Mouse (Mus musculus) MEL (cell line): ENCODE results near the gene Traf5. TPM values are rescaled to one million over a fixed set of nuclear protein-coding genes. Genes with fewer than 3 reads are reported as not detected.

Experiments
- DNase-seq: peaks from one replicate; pipeline ENCODE4 v3.0.0; 2011; ENCODE audit warnings: low read depth, low spot score
- H3K27ac ChIP-seq: 2 replicates; pipeline ENCODE4 v1.5.1; 2012; ENCODE audit warnings: low read depth, mild to moderate bottlenecking, control low read depth, low read length, moderate library complexity; ENCODE audit not compliant: control insufficient read depth
- H3K27me3 ChIP-seq, 2 experiments: fragments of 150-350 bp in 1 of 2; sonication (generic) in 1 of 2; 2 replicates each; pipeline ENCODE4 v1.6.1; 2012; ENCODE audit warnings: low read length in 2 of 2, mild to moderate bottlenecking in 2 of 2, improper control_type of control experiment in 1 of 2, moderate library complexity in 1 of 2; ENCODE audit not compliant: insufficient read depth in 2 of 2, control insufficient read depth in 1 of 2
- H3K36me3 ChIP-seq, 2 experiments: 2 replicates each; pipeline ENCODE4 v1.6.1; 2012 to 2014; ENCODE audit warnings: low read length in 2 of 2, improper control_type of control experiment in 1 of 2, inconsistent platforms in 1 of 2, mild to moderate bottlenecking in 1 of 2; ENCODE audit not compliant: insufficient read depth in 2 of 2, control insufficient read depth in 1 of 2
- H3K4me1 ChIP-seq, 2 experiments: fragments of 150-350 bp in 1 of 2; sonication (generic) in 1 of 2; 2 replicates each; pipeline ENCODE4 v1.6.1; 2012; ENCODE audit warnings: low read length in 2 of 2, improper control_type of control experiment in 1 of 2, mild to moderate bottlenecking in 1 of 2; ENCODE audit not compliant: insufficient read depth in 2 of 2, control insufficient read depth in 1 of 2
- H3K4me3 ChIP-seq, 2 experiments: fragments of 150-350 bp in 1 of 2; sonication (generic) in 1 of 2; 2 replicates each; pipeline ENCODE4 v1.5.1; 2012; ENCODE audit warnings: low read depth in 2 of 2, low read length in 2 of 2, mild to moderate bottlenecking in 2 of 2, moderate library complexity in 2 of 2, control low read depth in 1 of 2, improper control_type of control experiment in 1 of 2; ENCODE audit not compliant: control insufficient read depth in 1 of 2, insufficient read depth in 1 of 2
- H3K79me2 ChIP-seq: 2 replicates; pipeline ENCODE4 v1.6.1; 2012; ENCODE audit warnings: mild to moderate bottlenecking, low read length, moderate library complexity; ENCODE audit not compliant: control insufficient read depth, poor library complexity, insufficient read depth
- H3K9ac ChIP-seq: 2 replicates; pipeline ENCODE4 v1.6.1; 2012; ENCODE audit warnings: low read depth, mild to moderate bottlenecking, control low read depth, low read length, moderate library complexity; ENCODE audit not compliant: control insufficient read depth, poor library complexity, severe bottlenecking
- H3K9me3 ChIP-seq: fragments of 150-350 bp; sonication (generic); replicated peaks from 2 replicates; pipeline ENCODE4 v1.6.1; 2012; ENCODE audit warnings: mild to moderate bottlenecking, low read length, improper control_type of control experiment, moderate library complexity; ENCODE audit not compliant: insufficient read depth
- CHD1 ChIP-seq: IDR thresholded peaks from 2 replicates; pipeline ENCODE4 v1.6.1; 2012; ENCODE audit warnings: low read depth, mild to moderate bottlenecking, inconsistent platforms, low read length, improper control_type of control experiment
- CHD2 ChIP-seq: IDR thresholded peaks from 2 replicates; pipeline ENCODE4 v1.6.1; 2011; ENCODE audit warnings: low read length, improper control_type of control experiment
- CTCF ChIP-seq, 3 experiments: IDR thresholded peaks in 2 of 3; conservative IDR thresholded peaks in 1 of 3; 2 replicates each; pipeline ENCODE4 v1.5.1; 2011 to 2012; ENCODE audit warnings: low read length in 3 of 3, low read depth in 2 of 3, mild to moderate bottlenecking in 2 of 3, improper control_type of control experiment in 1 of 3, inconsistent platforms in 1 of 3, mixed read lengths in 1 of 3, moderate library complexity in 1 of 3; ENCODE audit not compliant: control insufficient read depth in 1 of 3, insufficient read depth in 1 of 3, poor library complexity in 1 of 3, severe bottlenecking in 1 of 3
- E2F4 ChIP-seq: IDR thresholded peaks from 2 replicates; pipeline ENCODE4 v1.6.1; 2011; ENCODE audit warnings: low read depth, low read length, improper control_type of control experiment, borderline replicate concordance
- EP300 ChIP-seq, 2 experiments: IDR thresholded peaks; 2 replicates each; pipeline ENCODE4 v1.6.1; 2011; ENCODE audit warnings: improper control_type of control experiment in 2 of 2, low read length in 2 of 2, low read depth in 1 of 2, mild to moderate bottlenecking in 1 of 2
- GABPA ChIP-seq: IDR thresholded peaks from 2 replicates; pipeline ENCODE4 v1.6.1; 2012; ENCODE audit warnings: low read depth, mild to moderate bottlenecking, inconsistent platforms, low read length, improper control_type of control experiment, moderate library complexity
- HCFC1 ChIP-seq: IDR thresholded peaks from 2 replicates; pipeline ENCODE4 v1.6.1; 2012; ENCODE audit warnings: low read depth, mild to moderate bottlenecking, inconsistent platforms, low read length, improper control_type of control experiment, moderate library complexity
- MAZ ChIP-seq: IDR thresholded peaks from 2 replicates; pipeline ENCODE4 v1.6.1; 2012; ENCODE audit warnings: low read depth, mild to moderate bottlenecking, inconsistent platforms, low read length, improper control_type of control experiment
- MEF2A ChIP-seq: IDR thresholded peaks from 2 replicates; pipeline ENCODE4 v1.6.1; 2014; ENCODE audit warnings: low read depth, mild to moderate bottlenecking, inconsistent platforms, low read length, improper control_type of control experiment; ENCODE audit not compliant: poor library complexity, insufficient replicate concordance, severe bottlenecking; ENCODE audit errors: extremely low read depth
- MXI1 ChIP-seq: IDR thresholded peaks from 2 replicates; pipeline ENCODE4 v1.6.1; 2011; ENCODE audit warnings: mild to moderate bottlenecking, low read depth, low read length, improper control_type of control experiment
- MYC ChIP-seq: IDR thresholded peaks from 2 replicates; pipeline ENCODE4 v1.6.1; 2011; ENCODE audit warnings: low read depth, mild to moderate bottlenecking, low read length, improper control_type of control experiment, moderate library complexity
- NELFE ChIP-seq: IDR thresholded peaks from 2 replicates; pipeline ENCODE4 v1.6.1; 2011; ENCODE audit warnings: low read depth, low read length, improper control_type of control experiment
- NRF1 ChIP-seq: IDR thresholded peaks from 2 replicates; pipeline ENCODE4 v1.6.1; 2014; ENCODE audit warnings: low read depth, mild to moderate bottlenecking, inconsistent platforms, low read length, improper control_type of control experiment, moderate library complexity; ENCODE audit not compliant: poor library complexity, insufficient read depth, severe bottlenecking
- RAD21 ChIP-seq: IDR thresholded peaks from 2 replicates; pipeline ENCODE4 v1.6.1; 2011; ENCODE audit warnings: mild to moderate bottlenecking, low read depth, low read length, improper control_type of control experiment
- RCOR1 ChIP-seq: IDR thresholded peaks from 2 replicates; pipeline ENCODE4 v1.6.1; 2012; ENCODE audit warnings: low read depth, mild to moderate bottlenecking, inconsistent platforms, low read length, improper control_type of control experiment
- SMC3 ChIP-seq: IDR thresholded peaks from 2 replicates; pipeline ENCODE4 v1.6.1; 2011; ENCODE audit warnings: low read depth, low read length, improper control_type of control experiment
- UBTF ChIP-seq: IDR thresholded peaks from 2 replicates; pipeline ENCODE4 v1.6.1; 2012; ENCODE audit warnings: low read depth, mild to moderate bottlenecking, inconsistent platforms, low read length, improper control_type of control experiment, moderate library complexity, borderline replicate concordance; ENCODE audit not compliant: insufficient read depth
- USF2 ChIP-seq, 2 experiments: IDR thresholded peaks; 2 replicates each; pipeline ENCODE4 v1.6.1; 2011 to 2012; ENCODE audit warnings: improper control_type of control experiment in 2 of 2, low read length in 2 of 2, borderline replicate concordance in 1 of 2, inconsistent platforms in 1 of 2, low read depth in 1 of 2, mild to moderate bottlenecking in 1 of 2; ENCODE audit not compliant: insufficient read depth in 1 of 2
- ZC3H11A ChIP-seq: IDR thresholded peaks from 2 replicates; pipeline ENCODE4 v1.6.1; 2012; ENCODE audit warnings: low read depth, mild to moderate bottlenecking, inconsistent platforms, low read length, improper control_type of control experiment
- ZNF384 ChIP-seq: IDR thresholded peaks from 2 replicates; pipeline ENCODE4 v1.6.1; 2012; ENCODE audit warnings: low read depth, mild to moderate bottlenecking, inconsistent platforms, low read length, improper control_type of control experiment
- polyA plus RNA-seq, 2 experiments: library from polyadenylated mRNA; stranded (reverse) in 1 of 2; unstranded in 1 of 2; fragments of >175 nt in 1 of 2; fragments of >200 nt in 1 of 2; gene quantifications; 2 replicates each; pipeline versions ENCODE4 v1.2.1 to v1.2.4; 2012; ENCODE audit warnings: low replicate concordance in 2 of 2, low read depth in 1 of 2; ENCODE audit not compliant: insufficient read length in 2 of 2, insufficient read depth in 1 of 2, missing spikeins in 1 of 2
- total RNA-seq: library from RNA; depleted of rRNA; stranded (reverse); fragments of 300-350 nt; gene quantifications from 2 replicates; pipeline ENCODE4 v1.2.3, GENCODE M21; 2012

The Traf5 gene
- total and polyA plus RNA-seq, 3 experiments: 4.0 to 7.3 TPM; not detected in 1

- no peaks in the 10 kb centered on the region for H3K9me3 ChIP-seq
- no peak for TF ChIP-seq CHD2
- peaks cover 6 to 15% of the 10 kb centered on the region in 2 experiments; a peak in 3 of 4 replicates for H3K36me3 ChIP-seq
- peaks cover 3 to 8% of the 10 kb centered on the region in 2 experiments for H3K4me1 ChIP-seq
- DNase-seq: no peak
- no peaks in the 10 kb centered on the region; the same call in 1 of the 2 replicates for H3K79me2 ChIP-seq
- H3K9ac ChIP-seq: no peak overlapping the region
- no peak overlapping the region for H3K27ac ChIP-seq
- no peak overlapping the region for H3K4me3 ChIP-seq
- no peaks in the 10 kb centered on the region for H3K27me3 ChIP-seq
Measured at GRCm38 (mm10) chr1:192095626-192096025, 3.3 kb upstream of the Traf5 start.

- Histone ChIP-seq H3K27ac (no peak overlapping the region), H3K4me3 (no peak overlapping the region), H3K9me3 (no peaks in the 10 kb centered on the region), H3K36me3 (peaks cover 6% of the 10 kb centered on the region in 2 experiments; a peak in 3 of 4 replicates), H3K9ac (no peak overlapping the region), H3K27me3 (no peaks in the 10 kb centered on the region), H3K4me1 (peaks cover 3 to 14% of the 10 kb centered on the region in 2 experiments), H3K79me2 (no peaks in the 10 kb centered on the region; the same call in 1 of the 2 replicates)
- DNase-seq: peak; percentile 80
- TF ChIP-seq MXI1 (no peak), RAD21 (peak; percentile 70), UBTF (no peak), MAZ (no peak), CTCF (IDR thresholded peaks at IDR 0.05 in 2 of 3, conservative IDR thresholded peaks at IDR 0.05 in 1 of 3; ENCODE audit: control insufficient read depth in 1 of 3, insufficient read depth in 1 of 3, low read depth in 2 of 3, low read length in 3 of 3, poor library complexity in 1 of 3, severe bottlenecking in 1 of 3) (peak; percentile 67 to 88 (median 81)), ZC3H11A (peak; percentile 67), SMC3 (peak; percentile 90)
Measured at GRCm38 (mm10) chr1:192094451-192095170, 2.3 kb upstream of the Traf5 start.

GRCm38 (mm10) chr1:192092879-192093660, 711 bp upstream of the Traf5 start:
- H3K79me2 ChIP-seq: no peaks in the 10 kb centered on the region; the same call in 1 of the 2 replicates
- no peaks in the 10 kb centered on the region for H3K9me3 ChIP-seq
- H3K4me3 ChIP-seq: peak overlapping the region; percentile 62 to 75
- peaks cover 0 to 6% of the 10 kb centered on the region in 2 experiments; a peak in 1 of 4 replicates for H3K36me3 ChIP-seq
- H3K27me3 ChIP-seq: no peaks in the 10 kb centered on the region
- peak; percentile 88 for DNase-seq
- peak overlapping the region; percentile 26; the same call in 1 of the 2 replicates for H3K9ac ChIP-seq
- no peak overlapping the region for H3K27ac ChIP-seq
- H3K4me1 ChIP-seq: peaks cover 3 to 14% of the 10 kb centered on the region in 2 experiments
- TF ChIP-seq EP300 (IDR thresholded peaks at IDR 0.05; ENCODE audit: low read depth in 1 of 2, low read length in 2 of 2) (peak in 1 of 2 experiments; percentile 16; a peak in 1 of 4 replicates), E2F4 (no peak), HCFC1 (no peak), MXI1 (peak; percentile 55; the same call in 1 of the 2 replicates), MYC (no peak), CHD1 (no peak), NELFE (no peak), NRF1 (no peak), ZNF384 (no peak), RCOR1 (no peak), GABPA (no peak), MEF2A (no peak), RAD21 (peak; percentile 99), ZC3H11A (peak; percentile 96), MAZ (no peak), CTCF (IDR thresholded peaks at IDR 0.05 in 2 of 3, conservative IDR thresholded peaks at IDR 0.05 in 1 of 3; ENCODE audit: control insufficient read depth in 1 of 3, insufficient read depth in 1 of 3, low read depth in 2 of 3, low read length in 3 of 3, poor library complexity in 1 of 3, severe bottlenecking in 1 of 3) (peak; percentile 75 to 98 (median 84)), USF2 (IDR thresholded peaks at IDR 0.05; ENCODE audit: borderline replicate concordance in 1 of 2, insufficient read depth in 1 of 2, low read depth in 1 of 2, low read length in 2 of 2) (no peak)
